Mouse (Mus musculus) G1E (cell line): ENCODE measurements around the gene Srf.

ENCODE experiments used
- CTCF ChIP-seq: IDR thresholded peaks from 2 replicates; pipeline ENCODE4 v1.5.1; 2012; ENCODE audit warnings: low read depth, low read length, inconsistent platforms, mixed read lengths
- GATA1 ChIP-seq: IDR thresholded peaks from 2 replicates; pipeline ENCODE4 v1.6.1; 2012; ENCODE audit warnings: borderline replicate concordance, low read length, inconsistent platforms, mixed read lengths
- POLR2AphosphoS5 ChIP-seq: IDR thresholded peaks from 2 replicates; pipeline ENCODE4 v1.6.1; 2012; ENCODE audit warnings: low read depth, low read length, inconsistent platforms; ENCODE audit not compliant: insufficient replicate concordance
- TAL1 ChIP-seq: conservative IDR thresholded peaks from 2 replicates; pipeline ENCODE4 v1.6.1; 2012; ENCODE audit warnings: low read depth, low read length, inconsistent platforms, mixed read lengths

- TF ChIP-seq CTCF (no peak), TAL1 (no peak), POLR2AphosphoS5 (no peak), GATA1 (no peak)
These were observed 51.9 kb downstream of the Srf start for GRCm38 (mm10) chr17:46503847-46504638.
